Mouse (Mus musculus): ENCODE results near the gene Gnai1. TPM values are rescaled to one million over a fixed set of nuclear protein-coding genes. Genes with fewer than 3 reads are reported as not detected.

The Gnai1 gene
- total RNA-seq, 2 experiments from 2014 or later: 2.0 to 2.6 TPM

DNA sequence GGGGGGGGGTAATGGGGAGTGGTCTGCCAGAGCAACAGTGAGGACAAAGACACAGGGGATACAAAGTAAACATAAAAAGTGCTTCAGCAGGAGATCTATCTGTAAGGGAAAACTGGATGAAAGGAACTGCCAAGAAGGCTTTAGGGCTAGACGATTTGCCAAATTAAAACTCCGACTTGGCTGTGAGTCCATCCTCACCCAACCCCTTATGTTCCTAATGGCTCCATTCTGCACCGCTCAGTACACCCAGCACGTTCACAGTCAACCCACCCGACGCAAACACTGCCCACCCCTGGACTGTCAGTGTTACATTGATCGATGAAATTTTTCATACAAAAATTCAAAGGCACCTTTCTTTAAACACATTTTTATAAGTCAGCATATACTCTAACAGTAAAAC is 71.5 kb downstream of the Gnai1 start:
- no peak for DNase-seq
- intact Hi-C loops (cut with DNase I): no loop called here

DNA sequence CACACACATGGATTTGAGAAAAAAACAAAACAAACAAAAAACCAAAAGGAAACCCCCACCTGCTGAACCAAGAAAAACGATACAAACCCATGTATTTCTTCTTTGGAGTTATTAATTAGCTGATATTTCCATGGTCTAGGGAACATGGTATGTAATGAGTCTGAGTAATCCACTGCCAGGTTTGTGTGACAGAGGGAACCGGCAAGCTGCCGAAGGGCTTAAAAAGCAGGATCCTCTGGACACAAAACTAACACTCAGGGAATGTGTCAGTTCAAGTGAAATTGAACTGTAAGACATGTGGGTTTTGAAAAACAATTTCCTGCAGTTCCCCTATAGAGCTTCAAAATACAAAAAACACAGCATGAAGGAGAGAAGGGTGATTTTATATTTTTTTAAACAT is 72.1 kb downstream of the Gnai1 start:
- intact Hi-C loops (cut with DNase I): no loop called here

DNA sequence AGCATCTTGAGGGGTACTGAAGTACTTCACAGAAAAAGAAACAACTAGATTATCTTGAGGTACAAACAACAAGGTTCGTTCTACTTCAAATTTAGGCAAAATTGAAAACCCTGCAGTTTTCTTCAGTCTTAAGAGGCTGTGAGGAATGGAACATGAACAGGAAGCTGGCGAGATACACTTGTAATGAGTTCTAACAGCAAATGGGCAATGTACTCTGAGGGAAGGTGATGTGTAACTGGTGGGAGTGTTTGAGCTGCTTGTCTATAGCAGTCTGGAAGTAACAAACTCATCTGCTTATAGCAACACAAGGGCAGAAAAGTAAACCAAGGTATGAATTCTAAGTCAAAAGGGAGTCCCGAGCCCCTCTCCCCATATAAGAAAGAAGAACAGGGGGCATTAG is 78.1 kb downstream of the Gnai1 start:
- no peak for DNase-seq
- intact Hi-C loops (cut with DNase I): no loop called here

More for the DNA sequence above, 72.1 kb downstream of the Gnai1 start:
- DNase-seq: no peak

DNA sequence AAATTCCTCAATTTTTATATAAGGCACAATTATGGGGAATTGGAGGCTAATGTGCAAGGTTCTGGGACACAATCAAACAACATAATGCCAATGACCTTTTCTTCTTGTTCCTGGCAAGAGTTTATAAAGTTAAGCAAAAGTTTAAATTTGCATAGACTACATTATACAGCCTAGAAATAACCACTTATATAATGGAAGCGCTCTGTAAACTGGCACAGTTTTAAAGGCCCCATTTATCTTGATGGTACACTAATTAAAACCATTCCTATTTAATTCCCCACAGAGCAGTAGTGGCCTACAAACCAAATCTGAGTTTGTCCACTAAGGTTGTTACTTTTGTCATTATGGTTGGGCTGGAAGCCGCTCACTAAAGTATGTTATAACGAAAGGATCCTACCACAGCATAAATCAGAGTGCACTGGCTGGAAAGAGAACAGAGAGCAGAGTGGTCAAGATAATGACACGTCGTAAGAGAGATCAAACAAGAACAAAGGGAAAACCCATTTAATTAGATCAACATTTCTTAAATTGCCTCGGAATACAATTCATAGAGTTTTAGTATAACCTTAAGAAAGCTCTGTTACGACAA is 85.7 kb downstream of the Gnai1 start:
- intact Hi-C loops (cut with DNase I): no loop called here
- DNase-seq: no peak

DNA sequence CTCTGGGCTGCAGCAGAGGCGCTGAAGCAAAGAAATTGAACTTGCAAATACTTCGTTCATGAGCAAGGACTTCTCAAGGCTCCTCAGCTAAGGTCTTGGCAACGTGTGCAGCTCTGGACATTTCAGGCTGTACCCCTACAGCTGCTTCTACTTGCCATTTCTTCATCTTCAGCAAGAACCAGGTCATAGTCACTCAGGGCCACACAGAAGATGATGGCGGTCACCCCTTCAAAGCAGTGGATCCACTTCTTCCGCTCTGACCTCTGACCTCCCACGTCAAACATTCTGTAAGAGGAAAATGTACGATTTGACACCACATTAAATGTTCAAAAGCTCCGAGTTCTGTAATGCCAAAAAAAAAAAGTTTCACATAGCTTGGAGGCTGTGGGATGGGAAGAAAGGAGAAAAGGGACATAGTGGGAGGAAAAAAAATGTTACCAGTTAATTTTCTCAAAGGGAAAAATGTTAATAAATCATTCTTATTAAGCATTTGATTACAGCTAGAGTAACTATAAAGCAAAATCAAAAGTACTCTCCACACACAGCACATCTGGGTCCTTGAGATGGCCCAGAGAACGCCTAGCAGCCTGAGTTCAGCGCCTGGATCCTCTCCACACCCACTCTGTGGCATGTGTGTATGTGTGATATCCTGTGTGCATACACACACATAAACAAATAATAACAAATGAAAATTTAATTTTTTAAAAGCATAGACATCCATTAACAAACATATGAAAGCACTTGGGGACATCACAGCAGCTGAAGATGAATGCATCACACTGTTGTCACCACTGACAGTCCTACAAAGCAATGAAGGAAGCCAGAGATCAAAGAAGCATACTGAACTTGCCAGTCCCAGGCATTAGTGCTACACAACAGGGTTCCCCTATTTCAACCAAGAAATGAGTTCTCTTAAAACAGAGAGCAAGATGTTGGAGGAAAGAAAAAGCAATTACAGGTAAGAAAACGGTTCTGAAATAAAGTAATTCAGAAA is 86.6 kb downstream of the Gnai1 start:
- no peak for DNase-seq
- intact Hi-C loops (cut with DNase I): no loop called here

DNA sequence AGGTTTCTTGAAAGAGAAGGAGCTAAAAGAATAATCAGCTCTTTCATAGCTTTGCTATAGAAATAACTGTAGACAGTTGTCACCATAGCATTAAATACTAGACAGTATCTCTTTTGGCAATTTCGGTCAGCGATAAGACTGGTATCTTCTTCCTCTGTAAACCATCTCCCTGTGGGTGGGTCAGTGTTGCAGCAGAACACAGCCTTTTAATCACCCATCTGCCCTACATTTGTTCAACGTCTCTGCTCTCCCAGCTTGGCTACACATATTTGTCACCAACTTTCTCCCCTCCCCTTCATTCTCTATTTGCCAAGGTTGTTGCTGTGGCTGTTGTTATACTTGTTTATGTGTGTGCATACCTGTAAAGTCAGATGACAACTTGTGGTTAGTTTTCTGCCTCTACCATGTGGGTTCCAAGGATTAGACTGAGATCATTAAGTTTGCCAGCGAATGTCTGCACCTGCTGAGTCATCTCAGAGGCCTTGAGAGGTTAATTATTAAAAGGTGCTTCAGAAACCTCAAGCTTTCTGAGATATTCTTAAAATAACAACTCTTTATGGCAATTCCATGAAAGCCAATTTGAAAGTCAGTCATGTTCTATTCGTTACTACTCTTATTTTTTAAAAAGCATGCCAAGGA is 109.7 kb downstream of the Gnai1 start:
- no peak for DNase-seq
- intact Hi-C loops (cut with DNase I): no loop called here

DNA sequence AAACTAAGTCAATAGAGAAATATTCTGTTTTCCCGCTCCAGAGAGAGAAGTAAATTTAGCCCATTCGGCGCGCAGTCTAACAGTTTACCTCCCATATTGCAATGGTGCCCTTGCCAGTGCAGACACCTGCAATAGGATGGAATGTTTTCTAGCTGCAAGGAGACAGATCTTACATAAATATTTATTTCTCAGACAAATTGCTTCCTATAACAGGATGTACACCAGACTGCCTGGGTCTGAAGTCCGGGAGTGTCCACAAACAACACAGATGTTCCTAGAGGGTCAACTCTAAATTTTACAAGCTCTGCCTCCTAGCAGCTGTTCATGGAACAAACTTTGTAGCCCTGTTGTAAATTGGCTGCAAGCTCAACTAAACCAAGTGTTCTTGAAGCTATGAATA is 111.0 kb downstream of the Gnai1 start:
- intact Hi-C loops (cut with DNase I): no loop called here
- DNase-seq: no peak

DNA sequence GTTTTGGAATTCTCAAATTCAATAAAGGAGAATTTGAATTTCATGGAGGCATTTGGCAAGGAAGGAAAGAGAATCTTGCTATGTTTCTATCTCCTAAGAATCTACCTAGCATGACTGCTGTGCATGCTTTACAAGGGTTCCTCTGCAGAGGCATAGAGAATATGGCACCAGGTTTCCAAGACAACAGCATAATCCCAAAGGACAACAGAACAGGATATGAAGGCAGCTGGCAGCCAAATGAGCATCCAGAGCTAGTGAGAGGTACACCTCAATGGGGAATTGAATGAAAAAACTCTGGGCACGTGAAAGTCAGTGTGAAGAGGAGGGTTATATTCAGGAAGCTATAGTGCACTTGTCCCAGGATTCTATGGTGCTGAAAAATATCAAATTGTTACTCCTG is 130.8 kb downstream of the Gnai1 start:
- intact Hi-C loops (cut with DNase I): no loop called here
- no peak for DNase-seq

DNA sequence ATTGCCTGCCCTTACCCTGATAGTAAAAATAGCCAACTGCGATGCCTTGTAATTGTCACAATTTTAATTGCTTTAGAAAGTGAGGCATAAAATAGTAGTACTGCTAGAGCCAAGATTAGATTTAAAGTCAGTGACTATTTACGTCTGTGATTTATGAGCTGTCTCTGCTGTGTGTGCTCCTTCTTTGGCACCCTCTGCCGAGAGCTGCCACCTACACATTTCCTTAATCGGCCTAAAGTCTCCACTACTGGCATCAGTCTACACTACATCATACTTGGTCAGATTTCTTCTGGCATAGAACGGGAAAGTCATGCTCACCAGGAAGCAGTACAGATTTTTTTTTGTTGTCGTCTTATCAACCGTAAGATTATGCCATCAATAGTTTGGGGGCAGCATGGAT is 131.3 kb downstream of the Gnai1 start:
- intact Hi-C loops (cut with DNase I): no loop called here
- DNase-seq: no peak

DNA sequence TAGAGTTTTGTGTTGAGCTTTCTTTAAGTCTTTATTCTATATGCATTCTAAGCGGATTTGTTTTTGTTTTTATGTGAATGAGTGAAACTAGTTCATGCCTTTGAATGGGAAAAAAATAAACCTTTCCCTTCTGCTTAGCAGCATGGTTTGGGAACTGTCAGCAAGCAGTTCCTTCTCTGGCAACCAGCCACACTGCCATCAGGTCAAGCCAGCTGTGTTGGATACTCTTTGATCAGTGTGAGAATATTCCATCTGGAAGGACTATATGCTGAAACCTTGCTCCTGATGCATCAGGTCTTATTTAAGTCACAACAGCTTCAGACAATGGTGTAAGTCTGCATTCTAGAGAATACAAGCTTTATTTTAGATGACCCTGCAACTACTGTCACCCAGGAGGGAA is 139.3 kb downstream of the Gnai1 start:
- intact Hi-C loops (cut with DNase I): no loop called here

DNA sequence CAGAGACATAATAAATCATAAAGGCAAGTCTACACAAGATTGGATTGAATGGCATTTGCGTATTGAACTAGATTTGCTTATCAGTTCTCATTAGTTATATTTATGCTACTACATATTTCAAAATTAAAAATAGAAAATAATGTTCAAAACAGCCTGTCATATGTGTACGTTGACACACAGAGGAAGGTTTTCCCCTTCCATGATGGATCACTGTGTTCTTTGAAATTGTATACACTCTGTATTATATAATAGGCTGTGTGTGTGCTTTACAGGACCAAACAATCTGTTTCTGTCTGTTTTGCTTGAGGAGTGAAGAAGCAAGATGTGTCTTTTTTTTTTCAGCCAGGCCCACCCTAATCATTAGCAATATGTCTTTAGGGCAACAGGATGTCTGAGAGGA is 141.9 kb downstream of the Gnai1 start:
- intact Hi-C loops (cut with DNase I): no loop called here
- no peak for DNase-seq

More for the DNA sequence above, 139.3 kb downstream of the Gnai1 start:
- no peak for DNase-seq

DNA sequence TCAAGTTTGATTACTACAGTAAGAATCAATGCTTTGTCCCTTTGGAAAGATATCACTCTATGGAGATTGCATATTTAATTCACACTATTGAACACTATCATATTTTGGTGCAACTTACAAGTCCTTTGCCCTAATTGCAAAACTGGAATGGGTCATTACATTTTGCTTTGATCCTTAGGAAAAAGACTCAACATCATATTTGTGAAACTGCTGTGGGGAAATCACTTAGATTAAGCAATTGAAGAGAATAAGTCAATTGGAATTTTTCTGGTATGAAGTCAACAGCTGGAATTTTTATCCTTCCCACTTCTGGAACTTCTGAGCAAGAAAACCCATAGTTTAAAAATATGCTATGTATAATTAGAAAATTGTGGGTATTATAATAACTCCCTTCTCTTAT is 142.3 kb downstream of the Gnai1 start:
- no peak for DNase-seq
- intact Hi-C loops (cut with DNase I): no loop called here
